Mouse (Mus musculus) embryonic facial prominence, embryonic 10.5 days (tissue): ENCODE data around the gene Ptpn1. TPM values are rescaled to one million over a fixed set of nuclear protein-coding genes. Genes with fewer than 3 reads are reported as not detected.

Experiments
- DNase-seq: peaks from one replicate; pipeline ENCODE4 v3.0.0-alpha.2; 2017; ENCODE audit warnings: low spot score
- H3K27ac ChIP-seq: fragments of 300-500 bp; sonication (generic); replicated peaks from 2 replicates; pipeline ENCODE4 v1.5.1; 2016; ENCODE audit warnings: mild to moderate bottlenecking
- H3K27me3 ChIP-seq: fragments of 300-500 bp; sonication (generic); replicated peaks from 2 replicates; pipeline ENCODE4 v1.6.1; 2016; ENCODE audit warnings: low read depth, mild to moderate bottlenecking; ENCODE audit not compliant: poor library complexity, severe bottlenecking
- H3K36me3 ChIP-seq: fragments of 300-500 bp; sonication (generic); replicated peaks from 2 replicates; pipeline ENCODE4 v1.6.1; 2016; ENCODE audit warnings: mild to moderate bottlenecking, moderate library complexity
- H3K4me1 ChIP-seq: fragments of 300-500 bp; sonication (generic); 2 replicates; pipeline ENCODE4 v1.6.1; 2016
- H3K4me3 ChIP-seq: fragments of 300-500 bp; sonication (generic); 2 replicates; pipeline ENCODE4 v1.5.1; 2016; ENCODE audit warnings: mild to moderate bottlenecking, moderate library complexity
- H3K9me3 ChIP-seq: fragments of 300-500 bp; sonication (generic); 2 replicates; pipeline ENCODE4 v1.6.1; 2016; ENCODE audit warnings: mild to moderate bottlenecking
- WGBS: fragments of 180-500 bp; shearing (Covaris S2); methylation state at CpG from one replicate; pipeline ENCODE4 v1.1.7; 2016; 5-methylcytosine and 5-hydroxymethylcytosine counted together
- polyA plus RNA-seq: library from polyadenylated mRNA; unstranded; fragments of >200 nt; fragmentation: Nextera tagmentation; extraction: Ambion mirVana; gene quantifications from 2 replicates; pipeline ENCODE4 v1.2.1, GENCODE M21; 2016

The Ptpn1 gene
- polyA plus RNA-seq, 1 experiment from 2014 or later = 66.2 TPM

DNA sequence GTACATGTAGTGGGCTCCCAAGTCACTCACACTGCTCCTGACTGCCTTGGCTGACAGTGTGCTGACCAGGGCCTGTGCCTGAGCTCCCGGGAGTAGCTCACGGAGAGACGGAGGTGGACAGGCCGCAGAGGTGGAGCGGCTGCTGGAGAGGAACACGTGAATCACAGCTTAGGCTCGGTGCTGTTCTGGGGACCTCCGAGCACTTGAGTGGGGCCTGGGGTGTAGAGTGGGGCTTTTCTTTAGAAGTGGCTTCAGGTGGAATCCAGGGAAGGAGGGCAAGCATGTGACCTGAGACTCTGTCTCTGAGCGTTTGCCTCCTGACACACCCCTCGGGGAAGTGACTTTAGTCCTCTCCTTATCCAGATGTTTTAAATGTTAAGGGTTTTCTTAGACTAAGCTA lies 22.0 kb downstream of the Ptpn1 start:
- Histone ChIP-seq H3K27me3 (no peaks in the 10 kb centered on the region), H3K36me3 (peaks cover 8% of the 10 kb centered on the region; the same call in 1 of the 2 replicates), H3K27ac (no peak overlapping the region), H3K9me3 (no peaks in the 10 kb centered on the region), H3K4me3 (no peak overlapping the region), H3K4me1 (peaks cover 16% of the 10 kb centered on the region)
- WGBS = 87% methylated on average over 10 of the region's 10 CpGs
- no peak for DNase-seq

DNA sequence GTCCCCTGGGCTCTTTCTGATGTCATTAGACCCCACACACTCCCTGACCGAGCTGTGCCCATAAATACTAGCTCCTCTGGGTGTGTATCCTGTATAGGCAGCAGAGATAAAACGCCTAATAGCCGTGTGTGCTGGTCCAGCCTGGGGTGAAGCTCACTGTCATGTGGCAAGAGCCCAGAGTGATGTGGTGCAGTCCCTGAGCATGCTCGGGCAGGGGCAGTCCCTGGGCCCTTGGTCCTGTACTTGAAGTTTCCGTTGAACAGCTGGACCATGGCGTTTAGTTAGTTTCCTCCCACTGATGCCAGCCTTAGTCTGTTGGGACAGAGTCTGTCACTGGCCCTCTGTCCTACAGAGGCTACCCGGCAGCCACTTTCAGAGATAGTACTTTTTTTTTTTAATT lies 23.1 kb downstream of the Ptpn1 start:
- no peak overlapping the region for H3K27ac ChIP-seq
- H3K36me3 ChIP-seq = peaks cover 9% of the 10 kb centered on the region; the same call in 1 of the 2 replicates
- no peak overlapping the region for H3K4me3 ChIP-seq
- no peak for DNase-seq
- H3K4me1 ChIP-seq = peaks cover 22% of the 10 kb centered on the region
- WGBS = 88% methylated on average over 7 of the region's 7 CpGs
- H3K27me3 ChIP-seq = no peaks in the 10 kb centered on the region
- H3K9me3 ChIP-seq = no peaks in the 10 kb centered on the region

DNA sequence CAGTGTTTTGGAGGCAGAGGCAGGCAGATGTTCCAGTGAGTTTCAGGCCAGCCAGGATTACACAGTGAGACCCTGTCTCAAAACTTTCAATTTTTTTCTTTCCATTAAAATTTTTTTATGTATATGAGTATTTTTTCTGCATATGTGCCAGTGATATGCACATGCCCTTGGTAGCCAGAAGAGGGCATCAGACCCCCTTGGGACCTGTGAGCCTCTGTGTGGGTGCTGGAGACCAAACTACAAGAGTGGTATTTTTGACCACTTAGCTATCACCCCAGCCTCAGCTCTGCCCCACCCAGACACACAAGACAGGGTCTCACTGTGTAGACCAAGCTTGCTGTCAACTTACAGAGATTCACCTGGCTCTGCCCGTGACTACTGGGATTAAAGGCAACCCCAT lies 25.7 kb downstream of the Ptpn1 start:
- no peaks in the 10 kb centered on the region for H3K27me3 ChIP-seq
- WGBS = 89% methylated on average over 1 of the region's 1 CpGs
- H3K4me3 ChIP-seq = no peak overlapping the region
- peaks cover 6% of the 10 kb centered on the region; the same call in 1 of the 2 replicates for H3K36me3 ChIP-seq
- H3K27ac ChIP-seq = no peak overlapping the region
- DNase-seq = no peak
- H3K9me3 ChIP-seq = no peaks in the 10 kb centered on the region
- peaks cover 31% of the 10 kb centered on the region for H3K4me1 ChIP-seq

DNA sequence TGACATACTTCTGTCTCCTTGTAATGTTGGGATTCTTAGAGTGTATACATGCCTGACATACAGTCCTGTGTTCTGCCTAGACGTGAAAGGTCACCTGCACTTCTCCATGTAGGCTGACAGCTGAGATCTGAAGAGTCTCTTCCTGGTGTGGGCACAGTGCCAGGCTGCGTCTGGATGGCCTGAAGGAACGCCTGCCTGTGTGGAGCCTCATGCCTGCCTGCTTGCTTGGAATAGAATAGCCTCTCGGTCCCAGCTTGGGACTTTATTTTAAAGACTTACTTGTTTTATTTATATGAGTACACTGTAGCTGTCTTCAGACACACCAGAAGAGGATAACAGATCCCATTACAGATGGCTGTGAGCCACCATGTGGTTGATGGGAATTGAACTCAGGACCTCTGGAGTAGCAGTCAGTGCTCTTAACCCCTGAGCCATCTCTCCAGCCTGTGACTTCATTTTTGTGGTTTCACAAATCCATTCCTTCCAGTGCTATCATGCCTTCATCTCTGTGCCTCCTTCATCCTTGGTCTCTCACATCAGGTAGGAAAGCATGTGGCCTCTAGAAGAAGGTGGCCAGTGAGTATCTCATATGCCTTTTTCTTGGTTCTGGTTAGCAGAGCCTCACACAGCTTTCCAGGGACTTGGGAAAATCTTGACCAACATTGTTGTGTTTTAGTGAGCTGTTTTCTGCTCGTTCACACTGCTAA lies 26.4 kb downstream of the Ptpn1 start:
- Histone ChIP-seq H3K36me3 (peaks cover 8% of the 10 kb centered on the region), H3K9me3 (no peaks in the 10 kb centered on the region), H3K4me1 (peaks cover 33% of the 10 kb centered on the region), H3K27me3 (no peaks in the 10 kb centered on the region), H3K4me3 (no peak overlapping the region), H3K27ac (no peak overlapping the region)
- 83% methylated on average over 5 of the region's 5 CpGs for WGBS
- no peak for DNase-seq

DNA sequence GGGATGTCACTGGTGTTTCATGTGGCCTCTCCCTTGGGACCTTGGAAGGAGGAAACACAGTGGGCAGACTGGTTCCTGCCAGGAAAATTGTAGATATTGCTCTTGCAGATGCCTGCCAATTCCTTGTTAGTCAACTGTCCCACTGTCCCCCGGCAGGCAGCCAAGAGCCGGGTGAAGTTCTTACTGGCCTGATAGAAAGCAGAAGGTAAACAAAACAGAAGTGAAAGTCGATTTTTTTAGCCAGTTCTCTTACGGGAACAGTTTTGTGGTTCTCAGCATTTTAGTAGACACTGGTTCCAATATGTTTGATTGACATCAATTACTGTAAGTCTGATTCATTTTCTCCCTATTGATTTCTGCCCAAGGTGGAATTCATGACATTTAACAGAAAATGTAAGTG lies 27.0 kb downstream of the Ptpn1 start:
- Histone ChIP-seq H3K4me3 (no peak overlapping the region), H3K27me3 (no peaks in the 10 kb centered on the region), H3K9me3 (no peaks in the 10 kb centered on the region), H3K36me3 (peaks cover 14% of the 10 kb centered on the region), H3K4me1 (peaks cover 30% of the 10 kb centered on the region), H3K27ac (no peak overlapping the region)
- no peak for DNase-seq
- WGBS = 71% methylated on average over 4 of the region's 4 CpGs

DNA sequence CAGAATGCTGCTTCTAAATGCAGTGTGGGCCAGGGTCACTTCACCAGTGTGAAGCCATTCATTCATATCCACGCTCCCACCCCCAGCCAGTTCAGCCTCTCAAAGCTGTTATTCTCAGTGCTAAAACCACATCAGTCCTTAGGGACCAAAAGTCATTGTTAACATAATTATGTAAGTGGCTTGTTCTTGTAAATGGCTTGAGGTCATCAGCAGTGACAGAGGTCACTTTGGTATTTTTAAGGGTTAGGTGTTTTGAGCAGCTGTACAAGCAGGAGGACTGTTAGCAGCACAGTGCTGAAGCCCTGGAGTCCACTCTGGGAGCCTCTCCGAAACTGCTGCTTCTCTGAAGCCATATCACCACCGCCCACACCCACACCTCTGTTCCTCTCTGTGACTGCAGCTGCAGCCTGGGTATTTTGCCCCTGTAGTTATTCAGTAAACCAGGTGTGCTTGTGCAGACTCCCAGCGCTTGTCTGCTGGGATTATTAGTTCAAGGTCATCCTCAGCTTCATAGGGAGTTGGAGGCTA lies 27.6 kb downstream of the Ptpn1 start:
- Histone ChIP-seq H3K4me3 (no peak overlapping the region), H3K27ac (no peak overlapping the region), H3K9me3 (no peaks in the 10 kb centered on the region), H3K27me3 (no peaks in the 10 kb centered on the region), H3K4me1 (peaks cover 30% of the 10 kb centered on the region), H3K36me3 (peaks cover 20% of the 10 kb centered on the region)
- WGBS = 67% methylated on average over 4 of the region's 4 CpGs
- no peak for DNase-seq

DNA sequence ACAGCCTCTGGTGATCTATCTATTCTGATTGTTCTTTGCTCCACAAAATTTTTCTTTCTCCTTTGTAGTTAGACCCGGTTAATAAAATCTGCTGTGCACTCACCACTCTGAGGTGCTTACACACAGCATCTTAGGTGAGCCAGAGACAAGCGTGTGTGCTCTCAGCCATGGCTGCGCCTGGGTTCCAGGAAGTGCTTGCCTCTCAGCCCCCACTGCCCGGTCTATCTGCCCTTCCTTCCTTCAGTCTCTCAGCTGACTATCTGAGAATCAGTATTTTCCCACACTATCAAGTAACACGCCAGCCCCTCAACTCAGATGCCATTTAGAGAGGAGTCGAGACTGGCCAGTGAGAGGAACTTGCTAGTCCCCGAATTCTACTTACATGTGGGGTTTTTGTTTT lies 28.1 kb downstream of the Ptpn1 start:
- DNase-seq = no peak
- peaks cover 30% of the 10 kb centered on the region for H3K4me1 ChIP-seq
- no peak overlapping the region for H3K27ac ChIP-seq
- 67% methylated on average over 7 of the region's 7 CpGs for WGBS
- no peaks in the 10 kb centered on the region for H3K27me3 ChIP-seq
- no peaks in the 10 kb centered on the region for H3K9me3 ChIP-seq
- H3K4me3 ChIP-seq = no peak overlapping the region
- H3K36me3 ChIP-seq = peaks cover 26% of the 10 kb centered on the region

DNA sequence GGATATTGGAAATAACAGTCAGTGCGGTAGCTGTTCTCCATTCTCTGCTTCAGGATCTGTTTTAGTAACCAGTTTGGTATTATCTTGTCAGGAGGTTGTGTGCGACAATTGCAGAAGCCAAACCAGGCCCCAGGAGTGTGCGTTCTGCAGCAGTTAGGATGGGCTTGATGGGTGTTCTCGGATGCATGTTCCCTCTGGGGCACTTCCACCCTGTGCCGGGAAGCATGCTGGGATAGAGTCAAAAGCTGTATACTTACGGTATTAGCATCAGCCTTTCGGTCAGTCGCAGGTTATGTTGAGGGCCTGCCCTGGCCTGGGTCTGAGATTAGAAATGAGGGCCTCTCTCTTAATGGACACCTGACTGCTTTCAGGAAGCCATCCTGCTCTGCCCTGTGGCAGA lies 28.7 kb downstream of the Ptpn1 start:
- no peak overlapping the region for H3K4me3 ChIP-seq
- no peaks in the 10 kb centered on the region for H3K9me3 ChIP-seq
- no peak overlapping the region for H3K27ac ChIP-seq
- H3K4me1 ChIP-seq = peaks cover 30% of the 10 kb centered on the region
- DNase-seq = no peak
- WGBS = 86% methylated on average over 8 of the region's 8 CpGs
- H3K27me3 ChIP-seq = no peaks in the 10 kb centered on the region
- H3K36me3 ChIP-seq = peaks cover 31% of the 10 kb centered on the region

DNA sequence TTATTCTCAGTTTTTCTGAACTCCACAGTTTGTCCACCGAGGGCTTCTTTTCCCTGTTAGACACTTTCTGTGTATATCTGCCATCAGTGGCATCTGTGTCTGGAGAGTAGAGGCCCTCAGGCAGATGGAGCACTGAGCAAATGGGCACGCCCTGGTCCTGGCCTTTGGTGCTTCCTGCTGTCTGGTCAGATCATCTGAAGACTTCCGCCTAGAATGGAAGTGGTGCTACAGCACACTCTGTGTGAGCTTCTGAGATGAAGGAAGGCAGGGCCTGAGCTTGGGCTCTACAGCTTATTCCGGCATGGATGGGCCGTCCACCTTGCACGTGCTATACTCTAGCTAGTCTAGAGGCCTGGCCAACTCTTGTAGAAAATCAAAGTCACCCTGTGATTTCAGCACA lies 30.5 kb downstream of the Ptpn1 start:
- peaks cover 49% of the 10 kb centered on the region for H3K36me3 ChIP-seq
- H3K4me1 ChIP-seq = peaks cover 30% of the 10 kb centered on the region
- WGBS = 86% methylated on average over 6 of the region's 6 CpGs
- no peak overlapping the region for H3K4me3 ChIP-seq
- no peaks in the 10 kb centered on the region for H3K27me3 ChIP-seq
- H3K9me3 ChIP-seq = no peaks in the 10 kb centered on the region
- DNase-seq = no peak
- no peak overlapping the region for H3K27ac ChIP-seq

DNA sequence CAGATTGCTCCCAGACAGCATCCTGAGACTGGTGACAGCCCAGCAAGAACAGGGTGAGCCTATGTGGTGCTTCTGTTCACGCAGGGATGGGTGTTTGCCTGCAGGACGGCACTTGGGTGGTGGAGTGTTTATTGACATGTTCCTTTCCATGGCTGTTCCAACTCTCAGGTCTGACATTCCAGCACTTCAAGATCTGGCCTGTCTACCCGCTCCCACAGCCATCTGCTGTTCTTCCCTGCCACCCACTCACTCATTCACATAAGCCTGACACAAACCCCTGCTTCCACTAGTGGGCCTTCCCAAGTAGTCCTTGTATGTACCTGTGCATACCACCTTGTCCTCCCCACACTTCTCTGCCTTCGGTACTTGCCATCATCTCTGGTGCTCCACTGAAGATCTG lies 31.3 kb downstream of the Ptpn1 start:
- Histone ChIP-seq H3K4me1 (peaks cover 30% of the 10 kb centered on the region), H3K27ac (no peak overlapping the region), H3K9me3 (no peaks in the 10 kb centered on the region), H3K27me3 (no peaks in the 10 kb centered on the region), H3K36me3 (peaks cover 57% of the 10 kb centered on the region), H3K4me3 (no peak overlapping the region)
- DNase-seq = no peak
- 89% methylated on average over 4 of the region's 4 CpGs for WGBS

DNA sequence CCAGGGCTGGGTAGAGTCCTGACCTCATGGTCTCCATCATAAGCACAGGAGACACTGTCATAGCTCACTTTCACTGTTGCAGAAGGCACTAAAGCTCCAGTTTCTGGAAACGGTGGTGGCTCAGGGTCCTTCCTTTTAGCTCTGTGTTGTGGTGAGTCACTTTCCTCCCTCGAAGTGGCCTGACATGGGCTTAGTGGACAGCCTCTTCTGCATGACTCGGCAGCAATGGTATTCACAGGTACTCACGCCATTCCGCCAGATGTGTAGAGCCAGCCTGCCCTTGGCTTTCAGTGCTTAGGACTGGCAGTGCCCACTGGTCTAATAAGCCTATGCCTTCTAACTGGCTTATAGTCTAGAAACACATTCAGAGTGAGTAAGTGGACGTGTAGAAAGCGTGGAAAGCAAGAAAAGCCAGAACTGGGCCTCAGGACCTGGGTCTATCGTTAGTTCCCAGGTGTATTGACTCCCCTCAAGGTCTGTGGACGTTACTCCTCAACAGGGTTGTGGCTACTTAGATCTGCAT lies 32.0 kb downstream of the Ptpn1 start:
- H3K36me3 ChIP-seq = peaks cover 60% of the 10 kb centered on the region
- no peak for DNase-seq
- 91% methylated on average over 9 of the region's 9 CpGs for WGBS
- no peak overlapping the region for H3K27ac ChIP-seq
- no peak overlapping the region for H3K4me3 ChIP-seq
- peaks cover 24% of the 10 kb centered on the region for H3K4me1 ChIP-seq
- H3K9me3 ChIP-seq = no peaks in the 10 kb centered on the region
- no peaks in the 10 kb centered on the region for H3K27me3 ChIP-seq

DNA sequence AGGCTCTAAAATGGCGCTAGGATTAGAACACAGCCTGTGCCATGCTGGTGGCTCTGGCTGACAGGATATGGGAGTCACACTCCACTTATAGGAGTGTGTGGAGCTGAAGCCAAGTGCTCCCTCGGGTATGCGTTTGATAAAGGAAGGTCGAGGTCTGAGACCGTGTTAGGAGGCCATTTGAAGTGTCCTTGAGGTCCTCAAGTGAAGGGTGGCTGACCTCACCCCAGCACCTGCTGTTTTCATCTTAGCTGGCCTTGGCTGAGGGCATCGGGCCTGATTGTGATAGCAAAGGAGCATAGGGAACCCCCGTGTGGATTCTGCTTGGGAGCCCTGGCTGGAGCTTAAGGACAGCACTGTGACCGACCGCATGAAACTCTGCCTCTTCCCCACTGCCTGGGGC lies 32.5 kb downstream of the Ptpn1 start:
- Histone ChIP-seq H3K27ac (no peak overlapping the region), H3K4me1 (peaks cover 19% of the 10 kb centered on the region), H3K36me3 (peaks cover 63% of the 10 kb centered on the region), H3K27me3 (no peaks in the 10 kb centered on the region), H3K4me3 (no peak overlapping the region), H3K9me3 (no peaks in the 10 kb centered on the region)
- DNase-seq = no peak
- 91% methylated on average over 9 of the region's 9 CpGs for WGBS

DNA sequence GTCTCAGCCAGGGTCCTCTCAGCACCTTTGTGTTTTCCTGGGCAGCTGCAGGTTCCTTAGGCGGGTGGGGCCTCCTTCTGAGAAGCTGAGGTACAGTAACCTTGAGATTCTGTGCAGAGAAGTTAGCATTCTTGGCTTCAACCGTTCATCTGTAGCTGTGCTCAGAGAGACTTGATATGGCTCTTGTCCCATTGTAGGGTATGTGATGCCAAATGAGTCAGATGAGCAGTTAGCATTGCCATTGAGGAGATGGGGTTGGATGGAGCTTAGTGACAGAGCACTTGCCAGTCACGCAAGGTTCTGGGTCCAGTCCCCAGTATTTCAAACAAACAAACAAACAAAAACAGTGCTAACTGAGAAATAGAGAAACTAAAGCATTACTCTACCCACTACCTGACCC lies 34.1 kb downstream of the Ptpn1 start:
- H3K4me1 ChIP-seq = peaks cover 5% of the 10 kb centered on the region; the same call in 1 of the 2 replicates
- H3K27me3 ChIP-seq = no peaks in the 10 kb centered on the region
- no peak for DNase-seq
- H3K27ac ChIP-seq = no peak overlapping the region
- H3K4me3 ChIP-seq = no peak overlapping the region
- H3K9me3 ChIP-seq = no peaks in the 10 kb centered on the region
- H3K36me3 ChIP-seq = peaks cover 79% of the 10 kb centered on the region
- WGBS = 93% methylated on average over 3 of the region's 3 CpGs
